Mouse (Mus musculus): ENCODE results near the gene Otulin. TPM values are rescaled to one million over a fixed set of nuclear protein-coding genes. Genes with fewer than 3 reads are reported as not detected.
A peak's percentile ranks its signal among the peaks of the same experiment; 100 is the strongest.

Otulin gene
- polyA plus RNA-seq, 1 experiment from 2014 or later: 41.8 TPM

DNA sequence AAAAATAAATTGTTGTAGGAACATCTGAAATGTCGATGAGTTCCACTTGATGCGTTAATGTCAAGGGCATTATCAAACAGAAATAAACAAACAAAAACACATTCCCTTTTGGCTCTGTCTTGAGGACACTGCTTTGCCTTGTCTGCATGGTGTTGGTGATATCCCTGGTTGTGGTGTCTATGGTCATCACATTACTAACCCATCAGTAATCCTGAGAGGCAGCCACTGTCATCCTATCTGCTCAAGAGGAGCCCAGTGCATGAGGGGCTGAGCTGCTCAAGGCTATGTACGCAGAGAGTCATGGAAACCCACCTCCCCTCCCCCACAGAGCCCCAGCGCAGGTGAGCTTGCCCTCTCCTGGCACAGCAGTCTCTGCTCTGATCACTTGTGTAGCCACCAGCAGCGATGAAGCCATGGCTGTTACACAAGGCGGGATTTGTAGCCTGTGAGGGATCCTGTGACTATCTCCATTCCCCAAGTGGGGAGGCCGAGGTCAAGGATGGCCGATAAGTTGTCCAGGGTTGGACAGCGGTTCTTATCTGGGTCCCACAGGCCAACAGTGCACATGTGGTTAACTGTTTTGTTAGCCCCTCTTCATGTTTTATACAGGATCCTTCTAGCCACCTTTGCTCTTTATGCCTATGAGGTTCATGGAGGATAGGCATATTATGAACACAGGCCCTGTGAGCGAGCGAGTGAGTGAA lies 133.7 kb downstream of the Otulin start:
- H3K4me3 ChIP-seq (ENCODE audit: low read depth, low read length): no peak overlapping the region
- no peak overlapping the region for H3K9ac ChIP-seq
- H3K4me2 ChIP-seq: no peak overlapping the region
- H3K27ac ChIP-seq (ENCODE audit: low read depth): no peak overlapping the region; the same call in 1 of the 2 replicates
- DNase-seq (no peak), ATAC-seq (ENCODE audit: insufficient read depth) (peak; percentile 42; the same call in 1 of the 2 replicates)
- H3K4me1 ChIP-seq (ENCODE audit: insufficient read depth): peaks cover 5% of the 10 kb centered on the region; the same call in 1 of the 2 replicates
- TF ChIP-seq CTCF (IDR thresholded peaks at IDR 0.05; ENCODE audit: low read depth): no peak
- H3K36me3 ChIP-seq (ENCODE audit: insufficient read depth): no peaks in the 10 kb centered on the region
- H3K27me3 ChIP-seq (ENCODE audit: insufficient read depth, low read length): no peaks in the 10 kb centered on the region
- H3K9me3 ChIP-seq (ENCODE audit: low read depth, low read length): no peaks in the 10 kb centered on the region
- WGBS: 75% methylated on average over 11 of the region's 11 CpGs

DNA sequence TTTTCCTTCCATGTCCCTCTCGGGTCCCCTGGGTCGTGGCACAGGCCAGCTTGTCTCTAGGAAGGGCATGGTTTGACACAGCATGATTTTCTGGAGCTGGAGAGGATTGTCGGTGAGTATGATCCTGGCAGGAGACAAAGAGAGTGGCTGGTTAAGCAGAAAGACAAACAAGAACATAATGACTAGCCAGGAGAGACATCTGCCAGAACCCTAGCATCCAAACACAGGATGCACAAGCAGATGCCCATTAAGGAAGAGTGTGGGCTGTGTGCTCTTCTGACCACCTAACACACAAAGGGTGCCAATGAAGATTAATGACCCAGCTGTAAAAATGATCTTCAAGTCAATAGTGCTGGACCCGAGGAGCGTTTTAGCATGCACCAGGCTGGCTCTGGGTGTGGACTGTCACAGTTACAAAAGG lies 134.5 kb downstream of the Otulin start:
- peaks cover 5% of the 10 kb centered on the region for H3K4me1 ChIP-seq (ENCODE audit: insufficient read depth)

DNA sequence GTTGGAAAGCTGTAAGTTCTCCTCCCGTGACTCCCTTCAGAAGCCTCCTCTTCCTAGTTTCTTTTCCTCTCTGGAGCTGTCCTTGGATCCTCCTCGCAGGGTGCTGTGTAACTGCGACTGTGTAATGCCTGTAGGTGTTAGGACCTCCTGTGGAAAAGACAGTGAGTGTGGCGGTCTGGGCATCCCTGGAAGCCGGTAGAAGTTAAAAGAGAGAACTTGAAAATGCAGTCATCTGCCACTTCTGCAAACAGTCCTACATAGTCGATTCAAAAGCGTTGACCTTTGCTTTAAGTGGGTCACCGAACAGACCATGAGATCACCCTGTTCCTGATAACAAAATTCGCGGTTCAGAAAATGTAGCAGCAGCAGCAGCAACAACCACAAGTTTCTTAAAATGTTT lies 137.0 kb downstream of the Otulin start:
- WGBS: 33% methylated on average over 10 of the region's 10 CpGs
- peaks cover 14% of the 10 kb centered on the region for H3K4me1 ChIP-seq (ENCODE audit: insufficient read depth)
- H3K9me3 ChIP-seq (ENCODE audit: low read depth, low read length): no peaks in the 10 kb centered on the region
- H3K36me3 ChIP-seq (ENCODE audit: insufficient read depth): no peaks in the 10 kb centered on the region
- no peak for DNase-seq
- ATAC-seq (ENCODE audit: insufficient read depth): no peak
- no peak overlapping the region for H3K9ac ChIP-seq
- H3K4me2 ChIP-seq: no peak overlapping the region
- H3K27me3 ChIP-seq (ENCODE audit: insufficient read depth, low read length): no peaks in the 10 kb centered on the region
- TF ChIP-seq CTCF (IDR thresholded peaks at IDR 0.05; ENCODE audit: low read depth): no peak
- H3K4me3 ChIP-seq (ENCODE audit: low read depth, low read length): no peak overlapping the region
- no peak overlapping the region for H3K27ac ChIP-seq (ENCODE audit: low read depth)

More for the DNA sequence above, 134.5 kb downstream of the Otulin start:
- Histone ChIP-seq H3K36me3 (ENCODE audit: insufficient read depth) (no peaks in the 10 kb centered on the region), H3K4me3 (ENCODE audit: low read depth, low read length) (no peak overlapping the region), H3K9ac (no peak overlapping the region), H3K4me2 (no peak overlapping the region), H3K27me3 (ENCODE audit: insufficient read depth, low read length) (no peaks in the 10 kb centered on the region), H3K9me3 (ENCODE audit: low read depth, low read length) (no peaks in the 10 kb centered on the region), H3K27ac (ENCODE audit: low read depth) (no peak overlapping the region)
- ATAC-seq (ENCODE audit: insufficient read depth) (no peak), DNase-seq (no peak)
- no peak for TF ChIP-seq CTCF (IDR thresholded peaks at IDR 0.05; ENCODE audit: low read depth)
- WGBS: 39% methylated on average over 5 of the region's 5 CpGs

DNA sequence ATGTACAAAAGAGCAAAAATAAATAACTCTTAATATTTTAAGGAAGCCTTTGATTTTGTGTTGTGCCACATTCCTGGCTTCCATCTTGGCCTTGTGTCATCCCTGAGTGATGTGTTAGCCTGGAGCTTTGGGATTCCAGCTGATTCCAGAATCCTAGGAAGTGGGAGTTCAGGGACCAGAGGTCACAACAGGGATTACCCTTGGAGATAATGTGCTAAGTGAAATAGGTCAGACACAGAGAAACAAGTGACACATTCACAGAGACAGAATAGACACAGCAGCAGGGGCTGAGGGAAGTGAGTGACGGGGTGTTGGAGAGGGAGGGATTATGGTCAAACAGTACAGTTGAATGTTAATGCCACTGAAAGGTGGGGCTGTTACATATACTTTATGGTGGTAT lies 137.8 kb downstream of the Otulin start:
- no peaks in the 10 kb centered on the region for H3K36me3 ChIP-seq (ENCODE audit: insufficient read depth)
- H3K9ac ChIP-seq: no peak overlapping the region
- H3K4me2 ChIP-seq: no peak overlapping the region
- H3K9me3 ChIP-seq (ENCODE audit: low read depth, low read length): no peaks in the 10 kb centered on the region
- H3K27me3 ChIP-seq (ENCODE audit: insufficient read depth, low read length): no peaks in the 10 kb centered on the region
- no peak for DNase-seq
- no peak overlapping the region for H3K27ac ChIP-seq (ENCODE audit: low read depth)
- 73% methylated on average over 1 of the region's 1 CpGs for WGBS
- H3K4me1 ChIP-seq (ENCODE audit: insufficient read depth): peaks cover 14% of the 10 kb centered on the region
- ATAC-seq (ENCODE audit: insufficient read depth): no peak
- no peak overlapping the region for H3K4me3 ChIP-seq (ENCODE audit: low read depth, low read length)
- TF ChIP-seq CTCF (IDR thresholded peaks at IDR 0.05; ENCODE audit: low read depth): no peak

Small RNA genes within 50 kb of the gene (microRNA-seq; reads per million reads assigned to microRNA genes)
- not detected for gene Mir7117 (ENCODE audit: borderline number of aligned reads)

Other genes starting within 250 kb of the Otulin start
- 9.2 and 9.6 TPM in 2 replicates for gene Ank, start 164.0 kb downstream of the Otulin start, polyA plus RNA-seq (2014; fragmentation: Nextera tagmentation; extraction: Ambion mirVana)
- gene Otulinl, start 50.9 kb upstream of the Otulin start, polyA plus RNA-seq (2014; fragmentation: Nextera tagmentation; extraction: Ambion mirVana): 15.6 and 15.8 TPM in 2 replicates

Data from lung, embryonic 14.5 days (tissue).